Mouse (Mus musculus) forelimb bud, embryonic 11.5 days (tissue): Measurements from ENCODE around the gene Isoc2a.
A peak's percentile ranks its signal among the peaks of the same experiment; 100 is the strongest.
"Not testable (repeated sequence)": the region's sequence is repeated elsewhere in the genome, so short reads cannot be mapped to it uniquely, and the experiment has no call there.

Experiments
- DNase-seq: peaks from one replicate; pipeline ENCODE4 v3.0.0-alpha.2; 2012; ENCODE audit warnings: low read depth, low spot score

Gene Isoc2a

GRCm38 (mm10) chr7:4865090-4865489, 11.9 kb upstream of the Isoc2a start:
- no peak for DNase-seq

- peak; percentile 96 for DNase-seq
Observed at GRCm38 (mm10) chr7:4865579-4866493, 11.1 kb upstream of the Isoc2a start.

GRCm38 (mm10) chr7:4866631-4867180, 10.2 kb upstream of the Isoc2a start:
- DNase-seq: no peak

GRCm38 (mm10) chr7:4870133-4870532, 6.8 kb upstream of the Isoc2a start, which contains the start of gene Isoc2b:
Gene Isoc2b, minus strand, starts transcription at chr7:4870258.
- DNase-seq: no peak

GRCm38 (mm10) chr7:4877226-4877625, 273 bp downstream of the Isoc2a start:
- no peak for DNase-seq

- no peak for DNase-seq
Observed at GRCm38 (mm10) chr7:4878186-4878585, 1.2 kb downstream of the Isoc2a start.

- not testable (repeated sequence) for DNase-seq
Observed at GRCm38 (mm10) chr7:4879036-4879435, 2.1 kb downstream of the Isoc2a start.

GRCm38 (mm10) chr7:4886680-4887079, 9.7 kb downstream of the Isoc2a start:
- no peak for DNase-seq

GRCm38 (mm10) chr7:4895186-4895585, 18.2 kb downstream of the Isoc2a start:
- no peak for DNase-seq

GRCm38 (mm10) chr7:4898851-4899648, 22.1 kb downstream of the Isoc2a start:
- DNase-seq: no peak

- DNase-seq: no peak
Observed at GRCm38 (mm10) chr7:4899649-4900522, 22.9 kb downstream of the Isoc2a start.

GRCm38 (mm10) chr7:4900523-4900851, 23.5 kb downstream of the Isoc2a start:
- no peak for DNase-seq

- DNase-seq: peak; percentile 24
Observed at GRCm38 (mm10) chr7:4901171-4901570, 24.2 kb downstream of the Isoc2a start.

GRCm38 (mm10) chr7:4902404-4902803, 25.5 kb downstream of the Isoc2a start:
- no peak for DNase-seq

- DNase-seq: no peak
Observed at GRCm38 (mm10) chr7:4906466-4906950, 29.6 kb downstream of the Isoc2a start, which contains the start of gene Gm36210. Gene Gm36210, minus strand, starts transcription at chr7:4906516.

- peak; percentile 57 for DNase-seq
Observed at GRCm38 (mm10) chr7:4911561-4911960, 34.6 kb downstream of the Isoc2a start.

GRCm38 (mm10) chr7:4912248-4912647, 35.3 kb downstream of the Isoc2a start:
- no peak for DNase-seq

- peak; percentile 97 for DNase-seq
Observed at GRCm38 (mm10) chr7:4915007-4915665, 38.2 kb downstream of the Isoc2a start, which contains the start of gene Zfp628. Gene Zfp628, plus strand, starts transcription at chr7:4915217.

- no peak for DNase-seq
Observed at GRCm38 (mm10) chr7:4915669-4916416, 38.9 kb downstream of the Isoc2a start.

- no peak for DNase-seq
Observed at GRCm38 (mm10) chr7:4917494-4917893, 40.5 kb downstream of the Isoc2a start.
